Mouse (Mus musculus) forebrain, postnatal 0 days (tissue): ENCODE measurements at regions not wholly inside any gene's neighbourhood (a gene's known extent, or its start where the extent isn't known, plus 50 kb on each side); places are given as distances from the start of the nearest gene placed in this dataset.
"Not testable (repeated sequence)": the region's sequence is repeated elsewhere in the genome, so short reads cannot be mapped to it uniquely, and the experiment has no call there.

Experiments used
- ATAC-seq: fragments of 200-750 bp; cut with Nextera tagmentation; 2 replicates; pipeline ENCODE4 v1.8.0; 2017; ENCODE audit warnings: mild to moderate bottlenecking, moderate library complexity
- DNase-seq: peaks from one replicate; pipeline ENCODE4 v3.0.0-alpha.2; 2015
- H3K27ac ChIP-seq: fragments of 300-500 bp; sonication (generic); 2 replicates; pipeline ENCODE4 v1.5.1; 2014; ENCODE audit warnings: low read depth, mild to moderate bottlenecking, antibody characterized with exemption, low read length, moderate library complexity, mixed read lengths
- H3K27me3 ChIP-seq: fragments of 300-500 bp; sonication (generic); 2 replicates; pipeline ENCODE4 v1.6.1; 2014; ENCODE audit warnings: mild to moderate bottlenecking, low read length, mixed read lengths; ENCODE audit not compliant: insufficient read depth
- H3K36me3 ChIP-seq: fragments of 300-500 bp; sonication (generic); 2 replicates; pipeline ENCODE4 v1.6.1; 2014; ENCODE audit warnings: mild to moderate bottlenecking, moderate library complexity; ENCODE audit not compliant: insufficient read depth
- H3K4me1 ChIP-seq: fragments of 300-500 bp; sonication (generic); 2 replicates; pipeline ENCODE4 v1.6.1; 2014; ENCODE audit warnings: antibody characterized with exemption; ENCODE audit not compliant: insufficient read depth
- H3K4me2 ChIP-seq: fragments of 300-500 bp; sonication (generic); 2 replicates; pipeline ENCODE4 v1.6.1; 2014; ENCODE audit warnings: low read depth, mild to moderate bottlenecking, moderate library complexity
- H3K4me3 ChIP-seq: fragments of 300-500 bp; sonication (generic); 2 replicates; pipeline ENCODE4 v1.5.1; 2014; ENCODE audit warnings: low read depth, low read length, mixed read lengths
- H3K9ac ChIP-seq: fragments of 300-500 bp; sonication (generic); 2 replicates; pipeline ENCODE4 v1.6.1; 2014; ENCODE audit warnings: mild to moderate bottlenecking
- H3K9me3 ChIP-seq: fragments of 300-500 bp; sonication (generic); 2 replicates; pipeline ENCODE4 v1.6.1; 2016; ENCODE audit warnings: low read length
- CTCF ChIP-seq: sonication (generic); IDR thresholded peaks from 2 replicates; pipeline ENCODE4 v1.5.1; 2016; ENCODE audit warnings: antibody characterized with exemption, control low read depth, low read depth
- WGBS: fragments of 180-500 bp; shearing (Covaris S2); extraction: QIAGEN DNeasy Blood & Tissue Kit; methylation state at CpG from one replicate; pipeline ENCODE4 v1.1.7; 2014; 5-methylcytosine and 5-hydroxymethylcytosine counted together

DNA sequence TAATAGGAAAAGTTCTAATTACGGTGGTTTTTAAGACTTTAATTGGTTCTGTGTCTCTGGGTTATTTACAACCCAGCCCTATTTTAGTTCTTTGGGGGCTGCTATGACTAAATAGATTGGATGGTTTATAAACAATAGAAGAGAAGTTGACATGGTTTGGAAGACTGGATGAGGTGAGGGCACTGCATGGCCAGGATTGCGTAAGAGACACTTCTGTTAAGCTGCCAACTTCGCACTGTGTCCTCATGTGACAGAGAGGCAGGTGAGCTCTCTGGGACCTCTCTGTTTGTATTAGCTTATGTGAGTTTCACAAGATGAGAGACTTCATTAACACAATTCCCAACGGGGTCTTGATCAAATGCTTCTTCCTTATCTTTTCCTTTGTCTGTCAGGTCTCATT, 182.5 kb upstream of the Fbxl7 start:
- Histone ChIP-seq H3K27me3 (no peaks in the 10 kb centered on the region), H3K27ac (no peak overlapping the region), H3K4me1 (no peaks in the 10 kb centered on the region), H3K9me3 (no peaks in the 10 kb centered on the region), H3K4me2 (no peak overlapping the region), H3K4me3 (no peak overlapping the region), H3K36me3 (no peaks in the 10 kb centered on the region), H3K9ac (no peak overlapping the region)
- 88% methylated on average over 4 of the region's 4 CpGs for WGBS
- ATAC-seq (no peak), DNase-seq (no peak)
- TF ChIP-seq CTCF = no peak

DNA sequence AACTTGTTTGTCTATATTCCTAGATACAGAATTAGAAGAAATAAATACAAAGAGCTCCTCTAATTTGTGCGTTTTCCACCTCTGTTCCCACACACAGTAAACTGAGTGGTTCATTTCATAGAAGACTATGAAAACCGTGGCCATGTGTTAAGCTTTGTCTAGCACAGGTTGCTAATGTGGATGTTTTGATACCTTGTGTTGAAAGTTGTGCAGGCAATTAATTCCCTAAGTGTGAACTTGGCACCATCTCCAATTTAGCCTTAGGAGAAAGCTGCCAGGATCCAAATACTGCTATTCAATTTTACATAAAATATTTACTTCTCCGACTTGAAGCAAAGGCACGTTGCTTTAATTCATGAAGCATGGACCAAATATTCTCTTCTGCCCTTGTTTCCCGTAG, 187.4 kb upstream of the Fbxl7 start:
- H3K9me3 ChIP-seq = no peaks in the 10 kb centered on the region
- no peaks in the 10 kb centered on the region for H3K4me1 ChIP-seq
- H3K36me3 ChIP-seq = no peaks in the 10 kb centered on the region
- ATAC-seq (no peak), DNase-seq (no peak)
- H3K4me2 ChIP-seq = no peak overlapping the region
- H3K9ac ChIP-seq = no peak overlapping the region
- no peak overlapping the region for H3K4me3 ChIP-seq
- H3K27me3 ChIP-seq = no peaks in the 10 kb centered on the region
- no peak for TF ChIP-seq CTCF
- H3K27ac ChIP-seq = no peak overlapping the region
- WGBS = 46% methylated on average over 5 of the region's 5 CpGs

DNA sequence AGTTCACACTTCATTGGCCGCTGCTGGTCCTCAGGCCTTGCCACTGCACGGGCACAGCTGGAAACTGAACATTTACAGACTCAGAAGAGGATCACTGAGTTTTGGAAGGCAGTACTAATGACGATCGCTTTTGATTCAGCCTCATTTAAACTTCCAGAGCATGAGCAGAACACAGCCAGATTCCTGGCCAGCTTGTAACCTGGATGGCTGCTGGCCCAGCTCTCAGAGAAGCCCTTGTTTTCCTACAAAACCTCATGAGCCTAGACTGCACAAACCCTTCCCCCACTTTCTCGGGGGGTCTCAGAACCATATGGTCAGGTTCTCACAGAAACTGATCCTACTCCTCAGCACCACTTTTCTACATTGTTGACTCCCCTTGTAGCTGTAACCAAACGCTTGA, 188.2 kb upstream of the Fbxl7 start:
- H3K27ac ChIP-seq = no peak overlapping the region
- ATAC-seq = no peak
- H3K36me3 ChIP-seq = no peaks in the 10 kb centered on the region
- no peaks in the 10 kb centered on the region for H3K9me3 ChIP-seq
- H3K4me2 ChIP-seq = no peak overlapping the region
- 45% methylated on average over 6 of the region's 6 CpGs for WGBS
- DNase-seq = no peak
- H3K4me3 ChIP-seq = no peak overlapping the region
- TF ChIP-seq CTCF = no peak
- H3K27me3 ChIP-seq = no peaks in the 10 kb centered on the region
- no peak overlapping the region for H3K9ac ChIP-seq
- no peaks in the 10 kb centered on the region for H3K4me1 ChIP-seq

DNA sequence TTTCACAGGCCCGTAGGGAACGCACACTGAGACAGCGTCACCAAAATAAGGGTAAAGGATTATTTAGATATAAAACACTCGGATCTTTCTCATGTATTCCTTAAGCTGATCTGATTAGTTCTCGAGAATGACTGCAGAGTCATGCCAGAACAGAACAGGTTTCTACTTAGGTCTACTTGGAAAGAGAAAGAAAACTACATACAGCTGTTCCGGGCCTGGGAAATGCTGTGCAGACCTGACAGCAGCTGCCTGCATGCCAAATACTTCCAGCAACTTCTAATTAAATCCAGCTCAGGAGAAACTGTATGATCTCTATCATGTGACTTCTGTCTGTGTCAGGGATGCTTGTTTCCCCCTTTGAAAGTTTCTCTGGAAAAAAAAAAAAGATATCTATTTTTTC, 193.8 kb upstream of the Fbxl7 start:
- H3K4me1 ChIP-seq = no peaks in the 10 kb centered on the region

DNA sequence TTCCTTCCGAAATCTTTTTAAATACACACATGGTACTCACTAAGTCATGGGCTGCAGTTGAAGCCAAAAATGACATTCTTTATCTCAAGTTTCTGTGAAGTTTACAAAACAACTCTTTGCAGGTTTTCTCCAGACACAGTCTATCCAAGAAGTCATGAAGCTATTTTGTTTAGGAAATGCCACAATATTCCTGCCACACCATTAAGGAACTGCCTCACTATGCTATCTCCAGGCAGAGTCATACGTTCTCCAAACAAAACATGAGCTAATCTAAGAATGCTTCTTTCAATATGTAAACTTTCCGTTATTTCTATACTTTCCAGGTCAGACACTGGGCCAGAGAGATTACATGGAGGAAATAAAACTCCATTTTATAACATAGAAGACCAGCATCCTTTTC, 198.7 kb upstream of the Fbxl7 start:
- Histone ChIP-seq H3K4me2 (no peak overlapping the region), H3K9me3 (no peaks in the 10 kb centered on the region), H3K9ac (no peak overlapping the region), H3K4me1 (no peaks in the 10 kb centered on the region), H3K4me3 (no peak overlapping the region), H3K27me3 (no peaks in the 10 kb centered on the region), H3K36me3 (no peaks in the 10 kb centered on the region), H3K27ac (no peak overlapping the region)
- WGBS = 91% methylated on average over 3 of the region's 3 CpGs
- DNase-seq = no peak
- TF ChIP-seq CTCF = no peak
- no peak for ATAC-seq

More for the DNA sequence above, 193.8 kb upstream of the Fbxl7 start:
- Histone ChIP-seq H3K4me2 (no peak overlapping the region), H3K9ac (no peak overlapping the region), H3K9me3 (no peaks in the 10 kb centered on the region), H3K27ac (no peak overlapping the region), H3K4me3 (no peak overlapping the region), H3K27me3 (no peaks in the 10 kb centered on the region), H3K36me3 (no peaks in the 10 kb centered on the region)
- ATAC-seq (no peak), DNase-seq (no peak)
- WGBS = 85% methylated on average over 6 of the region's 6 CpGs
- no peak for TF ChIP-seq CTCF

DNA sequence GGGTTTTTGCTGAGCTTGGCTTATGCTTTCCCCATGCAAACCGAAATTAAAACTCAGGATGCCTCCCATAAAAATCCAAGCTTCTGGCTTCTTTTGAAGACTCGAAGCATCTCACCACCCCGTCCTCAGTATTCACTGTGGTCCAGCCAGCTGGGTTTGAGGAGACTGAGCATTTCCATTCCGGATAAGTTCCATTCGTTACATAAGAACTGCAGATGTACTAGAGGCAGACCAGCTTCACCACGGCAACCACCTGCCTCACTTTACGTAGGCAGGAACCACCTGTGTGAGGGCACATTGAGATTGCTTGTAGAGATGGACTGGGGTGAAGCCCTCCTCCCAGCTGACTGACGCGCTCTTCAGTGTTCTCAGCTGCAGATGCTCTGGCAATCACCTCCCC, 199.9 kb upstream of the Fbxl7 start:
- no peak overlapping the region for H3K27ac ChIP-seq
- no peak overlapping the region for H3K4me2 ChIP-seq
- H3K9me3 ChIP-seq = no peaks in the 10 kb centered on the region
- no peak overlapping the region for H3K9ac ChIP-seq
- H3K4me1 ChIP-seq = no peaks in the 10 kb centered on the region
- TF ChIP-seq CTCF = no peak
- H3K27me3 ChIP-seq = no peaks in the 10 kb centered on the region
- DNase-seq (no peak), ATAC-seq (no peak)
- 82% methylated on average over 9 of the region's 9 CpGs for WGBS
- H3K36me3 ChIP-seq = no peaks in the 10 kb centered on the region
- H3K4me3 ChIP-seq = no peak overlapping the region

DNA sequence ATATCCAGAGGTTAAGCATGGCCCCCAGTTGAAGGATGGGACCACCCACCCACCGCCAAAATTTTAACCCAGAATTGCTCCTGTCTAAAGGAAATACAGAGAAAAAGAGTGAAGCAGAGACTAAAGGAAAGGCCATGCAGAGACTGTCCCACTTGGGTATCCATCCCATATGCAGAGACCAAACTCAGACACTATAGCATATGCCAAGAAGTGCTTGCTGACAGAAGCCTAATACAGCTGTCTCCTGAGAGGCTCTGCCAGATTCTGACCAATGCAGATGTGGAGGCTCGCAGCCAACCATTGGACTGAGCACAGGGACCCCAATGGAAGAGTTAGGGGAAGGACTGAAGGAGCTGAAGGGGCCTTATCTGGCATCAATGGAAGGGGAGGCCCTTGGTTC, 206.2 kb upstream of the Fbxl7 start:
- H3K27me3 ChIP-seq, H3K9ac ChIP-seq, H3K9me3 ChIP-seq, DNase-seq, H3K36me3 ChIP-seq, H3K4me1 ChIP-seq, H3K27ac ChIP-seq, ATAC-seq, H3K4me3 ChIP-seq, H3K4me2 ChIP-seq: not testable (repeated sequence)
- WGBS = 96% methylated on average over 2 of the region's 2 CpGs

DNA sequence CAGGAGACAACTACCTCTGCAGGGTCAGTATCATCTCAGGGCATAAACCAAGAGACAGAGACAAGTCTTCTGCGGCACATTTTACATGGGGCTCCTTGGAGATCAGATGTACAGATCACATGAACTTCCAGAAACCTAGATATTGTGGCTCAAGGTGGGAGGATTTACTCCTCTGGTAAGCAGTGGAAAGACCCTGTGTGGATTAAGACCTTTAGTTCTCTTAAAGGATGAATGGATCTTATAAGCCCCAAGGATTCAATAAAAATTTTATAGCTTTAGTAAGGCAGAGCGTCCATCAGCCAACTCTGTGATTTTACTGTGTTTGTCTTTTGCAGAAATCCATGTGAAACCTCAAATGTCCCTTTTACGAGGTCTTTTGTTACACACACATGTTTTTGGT, 213.8 kb upstream of the Fbxl7 start:
- Histone ChIP-seq H3K9ac (no peak overlapping the region), H3K27me3 (no peaks in the 10 kb centered on the region), H3K9me3 (no peaks in the 10 kb centered on the region), H3K4me3 (no peak overlapping the region), H3K4me1 (no peaks in the 10 kb centered on the region), H3K27ac (no peak overlapping the region), H3K36me3 (no peaks in the 10 kb centered on the region), H3K4me2 (no peak overlapping the region)
- 88% methylated on average over 3 of the region's 3 CpGs for WGBS
- no peak for TF ChIP-seq CTCF
- no peak for ATAC-seq
- no peak for DNase-seq
